Comparison of ENCODE assay signal across 22 mouse cellular contexts in genomic region chr8:64276058-64276457, GRCm38 (mm10).
DNase-seq lines count a peak whose midpoint lies in the region; ATAC-seq and TF ChIP-seq lines count a peak whose summit lies in the region.
"Had no signal": no experiment of that assay in that cellular context is flagged by ENCODE, and none has a peak within 500 bp of the region (broad histone marks: within the 10 kb centered on the region; RNA-seq: fewer than 3 reads in every experiment).

No protein-coding gene starts in this region.

- H3K79me2 ChIP-seq in myocyte (ENCODE audit: control insufficient read depth, insufficient read depth): no peaks in the 10 kb centered on the region

- no peaks in the 10 kb centered on the region for H3K27me3 ChIP-seq in kidney, embryonic 14.5 days (ENCODE audit: control insufficient read depth, insufficient read depth, low read length)
- H3K27me3 ChIP-seq in kidney, embryonic 16.5 days (ENCODE audit: insufficient read depth, low read length): no peaks in the 10 kb centered on the region
- H3K27me3 ChIP-seq in myocyte (ENCODE audit: control insufficient read depth, insufficient read depth, insufficient read length): no peaks in the 10 kb centered on the region
- H3K27me3 ChIP-seq: hindbrain, embryonic 15.5 days; intestine, embryonic 15.5 days; midbrain, embryonic 12.5 days had no signal

- TF ChIP-seq POLR2A in myocyte (IDR thresholded peaks at IDR 0.05; ENCODE audit: insufficient read length, low read depth): no peak

- no peak overlapping the region for H3K9ac ChIP-seq in kidney, embryonic 14.5 days (ENCODE audit: low read depth, low read length)
- no peak overlapping the region for H3K9ac ChIP-seq in kidney, embryonic 16.5 days (replicated peaks; ENCODE audit: low read length)
- H3K9ac ChIP-seq: forebrain, postnatal 0 days; hindbrain, embryonic 15.5 days; intestine, embryonic 15.5 days; midbrain, embryonic 12.5 days had no signal

- no peak overlapping the region for H3K4me3 ChIP-seq in kidney, embryonic 14.5 days (ENCODE audit: low read length)
- H3K4me3 ChIP-seq in kidney, embryonic 16.5 days (ENCODE audit: low read length): no peak overlapping the region
- H3K4me3 ChIP-seq in myocyte: no peak overlapping the region
- H3K4me3 ChIP-seq: forebrain, embryonic 10.5 days; hindbrain, embryonic 15.5 days; intestine, embryonic 15.5 days; midbrain, embryonic 12.5 days had no signal

- H3K4me2 ChIP-seq in kidney, embryonic 14.5 days (replicated peaks; ENCODE audit: low read depth, low read length): no peak overlapping the region
- H3K4me2 ChIP-seq in kidney, embryonic 16.5 days (replicated peaks; ENCODE audit: low read depth, low read length): no peak overlapping the region
- H3K4me2 ChIP-seq in myocyte (ENCODE audit: low read depth): peak overlapping the region; percentile 6
- H3K4me2 ChIP-seq: hindbrain, embryonic 15.5 days; intestine, embryonic 15.5 days; liver, embryonic 11.5 days; midbrain, embryonic 12.5 days had no signal

- DNase-seq in adrenal gland, adult 2 months: peak; percentile 7
- DNase-seq in adrenal gland, postnatal 10 days: no peak
- peak; percentile 35 for DNase-seq in kidney, adult 11 months
- DNase-seq: cerebellum, adult 18-20 months; cerebellum, postnatal 14 days; forebrain, postnatal 0 days; layer of hippocampus, postnatal 36 days; lung, adult 18-20 months; lung, postnatal 10 days; right cerebral cortex, postnatal 14 days; thymus, adult 2 months; thymus, postnatal 4 days had no signal

- no peaks in the 10 kb centered on the region for H3K9me3 ChIP-seq in kidney, embryonic 14.5 days (ENCODE audit: control insufficient read depth, low read length)
- H3K9me3 ChIP-seq in kidney, embryonic 16.5 days (ENCODE audit: low read length): no peaks in the 10 kb centered on the region
- H3K9me3 ChIP-seq: forebrain, embryonic 10.5 days; hindbrain, embryonic 15.5 days; intestine, embryonic 15.5 days; midbrain, embryonic 12.5 days had no signal

- no peak overlapping the region for H3K27ac ChIP-seq in kidney, embryonic 14.5 days (ENCODE audit: low read depth, low read length)
- no peak overlapping the region for H3K27ac ChIP-seq in kidney, embryonic 16.5 days (ENCODE audit: low read length)
- H3K27ac ChIP-seq: forebrain, embryonic 10.5 days; hindbrain, embryonic 15.5 days; intestine, embryonic 15.5 days; midbrain, embryonic 12.5 days; stomach, postnatal 0 days had no signal

- no peaks in the 10 kb centered on the region for H3K36me3 ChIP-seq in kidney, embryonic 14.5 days (ENCODE audit: control insufficient read depth, insufficient read depth, low read length)
- H3K36me3 ChIP-seq in kidney, embryonic 16.5 days (ENCODE audit: insufficient read depth, low read length): no peaks in the 10 kb centered on the region
- H3K36me3 ChIP-seq in myocyte (ENCODE audit: control insufficient read depth, insufficient read depth): no peaks in the 10 kb centered on the region
- H3K36me3 ChIP-seq: forebrain, embryonic 10.5 days; hindbrain, embryonic 15.5 days; intestine, embryonic 15.5 days; midbrain, embryonic 12.5 days had no signal

- no peak overlapping the region for H3ac ChIP-seq in myocyte (ENCODE audit: control insufficient read depth, insufficient read length)

- no peak for ATAC-seq in kidney, embryonic 14.5 days (ENCODE audit: low FRiP score, low TSS enrichment)
- peak; percentile 69; the same call in 1 of the 2 replicates for ATAC-seq in kidney, embryonic 16.5 days (ENCODE audit: low FRiP score, low TSS enrichment)
- ATAC-seq in frontal cortex, adult (ENCODE audit: low TSS enrichment): no peak
- ATAC-seq: forebrain, postnatal 0 days; intestine, embryonic 15.5 days had no signal

- 43% methylated on average over 6 of the region's 6 CpGs for WGBS in kidney, embryonic 14.5 days
- WGBS in kidney, embryonic 16.5 days: 39% methylated on average over 6 of the region's 6 CpGs

- no peaks in the 10 kb centered on the region for H3K4me1 ChIP-seq in kidney, embryonic 14.5 days (ENCODE audit: control insufficient read depth, insufficient read depth, low read length)
- no peaks in the 10 kb centered on the region for H3K4me1 ChIP-seq in kidney, embryonic 16.5 days (ENCODE audit: insufficient read depth, low read length)
- H3K4me1 ChIP-seq: forebrain, embryonic 10.5 days; hindbrain, embryonic 15.5 days; intestine, embryonic 15.5 days; midbrain, embryonic 12.5 days had no signal

TF ChIP-seq in myocyte, 11 proteins besides CTCF, POLR2A, EP300 and RAD21:
- TF ChIP-seq POLR2AphosphoS2 (IDR thresholded peaks at IDR 0.05; ENCODE audit: insufficient read length, low read depth) (no peak), SRF (IDR thresholded peaks at IDR 0.05; ENCODE audit: control insufficient read depth, insufficient read length, low read depth) (no peak), TCF12 (IDR thresholded peaks at IDR 0.05; ENCODE audit: insufficient read depth, poor library complexity, severe bottlenecking) (no peak), USF1 (IDR thresholded peaks at IDR 0.05; ENCODE audit: low read depth) (no peak), E2F4 (IDR thresholded peaks at IDR 0.05; ENCODE audit: insufficient read depth) (no peak), MAX (IDR thresholded peaks at IDR 0.05; ENCODE audit: low read depth) (no peak), CEBPB (IDR thresholded peaks at IDR 0.05; ENCODE audit: insufficient read depth, poor library complexity, severe bottlenecking) (no peak), TCF3 (IDR thresholded peaks at IDR 0.05; ENCODE audit: insufficient read length, low read depth) (no peak), REST (IDR thresholded peaks at IDR 0.05; ENCODE audit: insufficient read depth, insufficient read length) (no peak), MYOD1 (IDR thresholded peaks at IDR 0.05; ENCODE audit: control insufficient read depth in 1 of 3, insufficient read length in 2 of 3, low read depth in 2 of 3) (no peak), MYOG (IDR thresholded peaks at IDR 0.05; ENCODE audit: control insufficient read depth in 1 of 3, insufficient read depth in 1 of 3, insufficient read length in 2 of 3, low read depth in 2 of 3) (no peak)
